Mouse (Mus musculus): Measurements from ENCODE around the gene Rcan1. TPM values are rescaled to one million over a fixed set of nuclear protein-coding genes. Genes with fewer than 3 reads are reported as not detected.

Rcan1 gene
- polyA plus RNA-seq, 1 experiment: 20.2 TPM

- Histone ChIP-seq H3K4me2 (ENCODE audit: low read depth) (no peak overlapping the region), H3K4me3 (no peak overlapping the region), H3K79me2 (ENCODE audit: control insufficient read depth, insufficient read depth) (no peaks in the 10 kb centered on the region), H3K36me3 (ENCODE audit: control insufficient read depth, insufficient read depth) (no peaks in the 10 kb centered on the region), H3ac (ENCODE audit: control insufficient read depth, insufficient read length) (no peak overlapping the region), H3K27me3 (ENCODE audit: control insufficient read depth, insufficient read depth, insufficient read length) (no peaks in the 10 kb centered on the region)
- no peak for TF ChIP-seq SRF (IDR thresholded peaks at IDR 0.05; ENCODE audit: control insufficient read depth, insufficient read length, low read depth)
- TF ChIP-seq TCF12 (IDR thresholded peaks at IDR 0.05; ENCODE audit: insufficient read depth, poor library complexity, severe bottlenecking): no peak
Observed at GRCm38 (mm10) chr16:92440229-92440628, 30.4 kb downstream of the Rcan1 start.

GRCm38 (mm10) chr16:92439775-92440174 is 30.9 kb downstream of the Rcan1 start:
- H3ac ChIP-seq (ENCODE audit: control insufficient read depth, insufficient read length): no peak overlapping the region
- H3K79me2 ChIP-seq (ENCODE audit: control insufficient read depth, insufficient read depth): no peaks in the 10 kb centered on the region
- H3K4me3 ChIP-seq: no peak overlapping the region
- TF ChIP-seq SRF (IDR thresholded peaks at IDR 0.05; ENCODE audit: control insufficient read depth, insufficient read length, low read depth) (no peak), MAX (IDR thresholded peaks at IDR 0.05; ENCODE audit: low read depth) (no peak), MYOG (IDR thresholded peaks at IDR 0.05; ENCODE audit: control insufficient read depth in 1 of 3, insufficient read depth in 1 of 3, insufficient read length in 2 of 3, low read depth in 2 of 3) (no peak), E2F4 (IDR thresholded peaks at IDR 0.05; ENCODE audit: insufficient read depth) (no peak), USF1 (IDR thresholded peaks at IDR 0.05; ENCODE audit: low read depth) (no peak), CEBPB (IDR thresholded peaks at IDR 0.05; ENCODE audit: insufficient read depth, poor library complexity, severe bottlenecking) (no peak)
- H3K4me2 ChIP-seq (ENCODE audit: low read depth): no peak overlapping the region
- H3K36me3 ChIP-seq (ENCODE audit: control insufficient read depth, insufficient read depth): peaks cover 3% of the 10 kb centered on the region
- H3K27me3 ChIP-seq (ENCODE audit: control insufficient read depth, insufficient read depth, insufficient read length): no peaks in the 10 kb centered on the region

GRCm38 (mm10) chr16:92435431-92435985 is 35.2 kb downstream of the Rcan1 start:
- no peaks in the 10 kb centered on the region for H3K27me3 ChIP-seq (ENCODE audit: control insufficient read depth, insufficient read depth, insufficient read length)

GRCm38 (mm10) chr16:92433176-92433575 is 37.5 kb downstream of the Rcan1 start:
- no peaks in the 10 kb centered on the region for H3K27me3 ChIP-seq (ENCODE audit: control insufficient read depth, insufficient read depth, insufficient read length)
- peaks cover 4% of the 10 kb centered on the region for H3K36me3 ChIP-seq (ENCODE audit: control insufficient read depth, insufficient read depth)
- no peaks in the 10 kb centered on the region for H3K79me2 ChIP-seq (ENCODE audit: control insufficient read depth, insufficient read depth)
- H3K4me2 ChIP-seq (ENCODE audit: low read depth): no peak overlapping the region
- no peak overlapping the region for H3ac ChIP-seq (ENCODE audit: control insufficient read depth, insufficient read length)
- H3K4me3 ChIP-seq: no peak overlapping the region
- no peak for TF ChIP-seq MAX (IDR thresholded peaks at IDR 0.05; ENCODE audit: low read depth)
- no peak for TF ChIP-seq E2F4 (IDR thresholded peaks at IDR 0.05; ENCODE audit: insufficient read depth)
- TF ChIP-seq MYOD1 (IDR thresholded peaks at IDR 0.05; ENCODE audit: control insufficient read depth in 1 of 3, insufficient read length in 2 of 3, low read depth in 2 of 3): no peak
- no peak for TF ChIP-seq POLR2A (IDR thresholded peaks at IDR 0.05; ENCODE audit: insufficient read length, low read depth)
- TF ChIP-seq CEBPB (IDR thresholded peaks at IDR 0.05; ENCODE audit: insufficient read depth, poor library complexity, severe bottlenecking): no peak
- TF ChIP-seq POLR2AphosphoS2 (IDR thresholded peaks at IDR 0.05; ENCODE audit: insufficient read length, low read depth): no peak
- no peak for TF ChIP-seq USF1 (IDR thresholded peaks at IDR 0.05; ENCODE audit: low read depth)
- TF ChIP-seq MYOG (IDR thresholded peaks at IDR 0.05; ENCODE audit: control insufficient read depth in 1 of 3, insufficient read depth in 1 of 3, insufficient read length in 2 of 3, low read depth in 2 of 3): no peak
- TF ChIP-seq TCF12 (IDR thresholded peaks at IDR 0.05; ENCODE audit: insufficient read depth, poor library complexity, severe bottlenecking): no peak
- no peak for TF ChIP-seq SRF (IDR thresholded peaks at IDR 0.05; ENCODE audit: control insufficient read depth, insufficient read length, low read depth)
- no peak for TF ChIP-seq TCF3 (IDR thresholded peaks at IDR 0.05; ENCODE audit: insufficient read length, low read depth)
- TF ChIP-seq REST (IDR thresholded peaks at IDR 0.05; ENCODE audit: insufficient read depth, insufficient read length): no peak

More at GRCm38 (mm10) chr16:92435431-92435985, 35.2 kb downstream of the Rcan1 start:
- no peak overlapping the region for H3K4me2 ChIP-seq (ENCODE audit: low read depth)
- no peaks in the 10 kb centered on the region for H3K79me2 ChIP-seq (ENCODE audit: control insufficient read depth, insufficient read depth)
- TF ChIP-seq SRF (IDR thresholded peaks at IDR 0.05; ENCODE audit: control insufficient read depth, insufficient read length, low read depth): no peak
- TF ChIP-seq MYOD1 (IDR thresholded peaks at IDR 0.05; ENCODE audit: control insufficient read depth in 1 of 3, insufficient read length in 2 of 3, low read depth in 2 of 3): no peak
- TF ChIP-seq REST (IDR thresholded peaks at IDR 0.05; ENCODE audit: insufficient read depth, insufficient read length): no peak
- no peak for TF ChIP-seq MYOG (IDR thresholded peaks at IDR 0.05; ENCODE audit: control insufficient read depth in 1 of 3, insufficient read depth in 1 of 3, insufficient read length in 2 of 3, low read depth in 2 of 3)
- no peak for TF ChIP-seq TCF3 (IDR thresholded peaks at IDR 0.05; ENCODE audit: insufficient read length, low read depth)
- TF ChIP-seq MAX (IDR thresholded peaks at IDR 0.05; ENCODE audit: low read depth): no peak
- no peak for TF ChIP-seq E2F4 (IDR thresholded peaks at IDR 0.05; ENCODE audit: insufficient read depth)
- no peak overlapping the region for H3ac ChIP-seq (ENCODE audit: control insufficient read depth, insufficient read length)
- H3K36me3 ChIP-seq (ENCODE audit: control insufficient read depth, insufficient read depth): peaks cover 4% of the 10 kb centered on the region
- H3K4me3 ChIP-seq: no peak overlapping the region

GRCm38 (mm10) chr16:92430731-92431130 is 39.9 kb downstream of the Rcan1 start:
- Histone ChIP-seq H3K4me3 (no peak overlapping the region), H3K4me2 (ENCODE audit: low read depth) (no peak overlapping the region), H3ac (ENCODE audit: control insufficient read depth, insufficient read length) (no peak overlapping the region), H3K36me3 (ENCODE audit: control insufficient read depth, insufficient read depth) (peaks cover 4% of the 10 kb centered on the region), H3K27me3 (ENCODE audit: control insufficient read depth, insufficient read depth, insufficient read length) (no peaks in the 10 kb centered on the region), H3K79me2 (ENCODE audit: control insufficient read depth, insufficient read depth) (no peaks in the 10 kb centered on the region)
- TF ChIP-seq MYOD1 (IDR thresholded peaks at IDR 0.05; ENCODE audit: control insufficient read depth in 1 of 3, insufficient read length in 2 of 3, low read depth in 2 of 3): no peak
- no peak for TF ChIP-seq MAX (IDR thresholded peaks at IDR 0.05; ENCODE audit: low read depth)
- no peak for TF ChIP-seq CEBPB (IDR thresholded peaks at IDR 0.05; ENCODE audit: insufficient read depth, poor library complexity, severe bottlenecking)
- TF ChIP-seq MYOG (IDR thresholded peaks at IDR 0.05; ENCODE audit: control insufficient read depth in 1 of 3, insufficient read depth in 1 of 3, insufficient read length in 2 of 3, low read depth in 2 of 3): no peak
- TF ChIP-seq POLR2AphosphoS2 (IDR thresholded peaks at IDR 0.05; ENCODE audit: insufficient read length, low read depth): no peak
- no peak for TF ChIP-seq POLR2A (IDR thresholded peaks at IDR 0.05; ENCODE audit: insufficient read length, low read depth)
- TF ChIP-seq TCF12 (IDR thresholded peaks at IDR 0.05; ENCODE audit: insufficient read depth, poor library complexity, severe bottlenecking): no peak
- no peak for TF ChIP-seq USF1 (IDR thresholded peaks at IDR 0.05; ENCODE audit: low read depth)
- no peak for TF ChIP-seq REST (IDR thresholded peaks at IDR 0.05; ENCODE audit: insufficient read depth, insufficient read length)
- no peak for TF ChIP-seq SRF (IDR thresholded peaks at IDR 0.05; ENCODE audit: control insufficient read depth, insufficient read length, low read depth)
- TF ChIP-seq TCF3 (IDR thresholded peaks at IDR 0.05; ENCODE audit: insufficient read length, low read depth): no peak
- TF ChIP-seq E2F4 (IDR thresholded peaks at IDR 0.05; ENCODE audit: insufficient read depth): no peak
